Mouse (Mus musculus) limb, embryonic 11.5 days (tissue): ENCODE measurements around the gene Dglucy. TPM values are rescaled to one million over a fixed set of nuclear protein-coding genes. Genes with fewer than 3 reads are reported as not detected.

Experiments
- ATAC-seq: fragments of 200-750 bp; cut with Nextera tagmentation; 2 replicates; pipeline ENCODE4 v1.8.0; 2017; ENCODE audit warnings: low read depth; ENCODE audit not compliant: insufficient number of reproducible peaks, low FRiP score, low TSS enrichment
- DNase-seq: peaks from one replicate; pipeline ENCODE4 v3.0.0-alpha.2; 2015; ENCODE audit warnings: low spot score
- H3K27ac ChIP-seq: fragments of 300-500 bp; sonication (generic); replicated peaks from 2 replicates; pipeline ENCODE4 v1.5.1; 2014; ENCODE audit warnings: low read depth, mild to moderate bottlenecking, low read length
- H3K27me3 ChIP-seq: fragments of 300-500 bp; sonication (generic); 2 replicates; pipeline ENCODE4 v1.6.1; 2014; ENCODE audit warnings: mild to moderate bottlenecking, low read length, mixed read lengths; ENCODE audit not compliant: control insufficient read depth, insufficient read depth
- H3K36me3 ChIP-seq: fragments of 300-500 bp; sonication (generic); 2 replicates; pipeline ENCODE4 v1.6.1; 2014; ENCODE audit warnings: mild to moderate bottlenecking, low read length, moderate library complexity, mixed read lengths; ENCODE audit not compliant: control insufficient read depth, insufficient read depth
- H3K4me1 ChIP-seq: fragments of 300-500 bp; sonication (generic); 2 replicates; pipeline ENCODE4 v1.6.1; 2014; ENCODE audit warnings: low read length, mixed read lengths; ENCODE audit not compliant: control insufficient read depth, insufficient read depth
- H3K4me2 ChIP-seq: fragments of 300-500 bp; sonication (generic); 2 replicates; pipeline ENCODE4 v1.6.1; 2014; ENCODE audit warnings: low read depth, mild to moderate bottlenecking, moderate library complexity; ENCODE audit not compliant: severe bottlenecking
- H3K4me3 ChIP-seq: fragments of 300-500 bp; sonication (generic); 2 replicates; pipeline ENCODE4 v1.5.1; 2014; ENCODE audit warnings: low read depth, low read length
- H3K9ac ChIP-seq: fragments of 300-500 bp; sonication (generic); 2 replicates; pipeline ENCODE4 v1.6.1; 2014; ENCODE audit warnings: mild to moderate bottlenecking, low read length
- H3K9me3 ChIP-seq: fragments of 300-500 bp; sonication (generic); 2 replicates; pipeline ENCODE4 v1.6.1; 2016; ENCODE audit warnings: low read length; ENCODE audit not compliant: control insufficient read depth
- WGBS: fragments of 180-500 bp; shearing (Covaris S2); extraction: QIAGEN DNeasy Blood & Tissue Kit; methylation state at CpG from one replicate; pipeline ENCODE4 v1.1.7; 2014; 5-methylcytosine and 5-hydroxymethylcytosine counted together
- polyA plus RNA-seq: library from polyadenylated mRNA; unstranded; fragments of >200 nt; fragmentation: Nextera tagmentation; extraction: Ambion mirVana; gene quantifications from 2 replicates; pipeline ENCODE4 v1.2.1, GENCODE M21; 2014

The Dglucy gene
- polyA plus RNA-seq, 1 experiment from 2014 or later = 0.36 TPM

DNA sequence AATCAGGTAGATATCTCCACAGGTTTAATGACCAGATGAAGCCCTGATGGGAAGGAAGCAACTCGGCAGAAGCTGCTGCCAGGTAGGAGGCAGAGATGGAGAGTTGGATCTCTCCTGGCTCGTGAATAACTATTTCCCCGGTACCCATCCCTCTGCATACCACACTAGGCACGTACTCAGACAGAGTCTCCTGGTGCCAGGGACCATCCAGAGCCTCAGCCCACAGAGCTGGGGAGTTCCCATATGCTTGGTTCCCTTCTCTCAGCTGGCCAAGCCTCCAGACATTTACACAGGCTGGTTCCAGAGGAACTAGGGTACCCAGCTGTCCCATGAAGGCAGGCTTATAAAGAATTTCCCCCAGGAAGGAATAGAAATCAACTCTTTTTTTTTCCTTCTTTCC is 108.0 kb downstream of the Dglucy start:
- 81% methylated on average over 4 of the region's 4 CpGs for WGBS
- H3K27me3 ChIP-seq = no peaks in the 10 kb centered on the region
- H3K36me3 ChIP-seq = no peaks in the 10 kb centered on the region
- H3K27ac ChIP-seq = no peak overlapping the region
- ATAC-seq = no peak
- DNase-seq = no peak
- no peak overlapping the region for H3K9ac ChIP-seq
- no peak overlapping the region for H3K4me3 ChIP-seq
- no peaks in the 10 kb centered on the region; the same call in 1 of the 2 replicates for H3K4me1 ChIP-seq
- no peak overlapping the region for H3K4me2 ChIP-seq
- H3K9me3 ChIP-seq = no peaks in the 10 kb centered on the region

DNA sequence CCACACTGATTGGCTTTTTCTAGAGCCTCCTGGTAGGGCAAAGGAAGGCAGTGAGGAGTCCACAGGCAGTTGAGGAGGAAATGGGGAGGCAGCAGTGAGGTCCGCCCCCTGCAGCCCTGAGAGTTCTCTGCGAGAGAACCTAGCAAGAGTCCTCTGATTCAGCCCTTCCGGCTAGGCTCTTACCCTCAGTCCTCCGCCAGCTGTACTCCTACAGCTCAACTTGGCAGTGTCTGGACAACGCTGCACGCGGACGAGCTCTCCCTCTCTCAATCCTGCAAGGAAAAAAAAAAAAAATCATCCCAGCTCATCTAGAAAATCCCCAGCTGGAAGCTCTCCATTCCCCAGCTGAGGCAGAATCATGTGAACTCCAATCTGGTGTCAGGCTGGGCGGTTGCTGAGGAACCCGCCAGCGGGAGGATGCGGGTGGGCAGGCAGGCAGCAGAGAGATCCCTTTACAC is 109.0 kb downstream of the Dglucy start:
- Histone ChIP-seq H3K27me3 (no peaks in the 10 kb centered on the region), H3K4me1 (no peaks in the 10 kb centered on the region; the same call in 1 of the 2 replicates), H3K4me3 (no peak overlapping the region), H3K4me2 (no peak overlapping the region), H3K9me3 (no peaks in the 10 kb centered on the region), H3K36me3 (no peaks in the 10 kb centered on the region), H3K9ac (no peak overlapping the region), H3K27ac (no peak overlapping the region)
- DNase-seq (no peak), ATAC-seq (no peak)
- 57% methylated on average over 12 of the region's 12 CpGs for WGBS

DNA sequence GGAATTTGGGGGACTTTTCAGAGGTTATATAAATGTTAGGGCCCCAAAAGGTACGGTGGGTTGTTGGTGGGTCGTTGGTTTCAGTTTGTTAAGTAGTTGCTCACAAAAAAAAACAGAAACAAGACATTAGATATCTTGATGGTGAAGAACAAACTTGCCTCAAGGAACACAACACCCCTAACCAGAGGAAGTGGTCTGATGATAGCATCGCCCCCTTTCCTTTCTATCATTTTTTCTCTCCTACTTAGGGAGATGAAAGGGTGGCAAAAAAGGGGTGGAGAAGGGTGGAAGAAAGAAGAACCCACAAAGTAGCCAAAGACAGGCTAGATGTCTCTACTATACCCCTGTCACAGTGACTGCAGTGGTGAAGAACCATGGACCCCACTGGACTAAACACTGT is 111.7 kb downstream of the Dglucy start:
- Histone ChIP-seq H3K27ac (no peak overlapping the region), H3K4me3 (no peak overlapping the region), H3K9me3 (no peaks in the 10 kb centered on the region), H3K9ac (no peak overlapping the region), H3K4me1 (no peaks in the 10 kb centered on the region), H3K36me3 (no peaks in the 10 kb centered on the region), H3K27me3 (no peaks in the 10 kb centered on the region), H3K4me2 (no peak overlapping the region)
- 87% methylated on average over 3 of the region's 3 CpGs for WGBS
- DNase-seq = no peak
- ATAC-seq = no peak

DNA sequence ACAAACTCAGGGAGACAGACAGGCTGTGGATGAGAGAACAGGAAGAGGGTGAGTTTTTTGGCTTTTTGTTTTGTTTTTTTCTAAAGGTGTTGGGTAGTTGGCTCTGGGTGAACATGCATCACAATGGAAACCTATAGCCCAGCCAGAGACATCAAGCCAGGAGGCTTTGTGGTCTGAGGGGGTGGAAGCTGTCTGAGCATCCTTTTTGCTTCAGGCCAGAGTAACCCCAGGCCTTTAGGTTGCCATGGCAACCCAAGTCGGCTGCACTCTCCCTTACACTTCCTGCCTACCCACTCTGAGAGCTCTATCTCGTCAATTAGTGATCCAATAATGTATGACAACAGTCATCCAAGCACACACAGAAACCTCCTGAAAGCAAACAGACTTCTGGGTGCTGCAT is 116.6 kb downstream of the Dglucy start:
- Histone ChIP-seq H3K27me3 (peaks cover 40% of the 10 kb centered on the region), H3K4me2 (no peak overlapping the region)
- 9% methylated on average over 2 of the region's 2 CpGs for WGBS

DNA sequence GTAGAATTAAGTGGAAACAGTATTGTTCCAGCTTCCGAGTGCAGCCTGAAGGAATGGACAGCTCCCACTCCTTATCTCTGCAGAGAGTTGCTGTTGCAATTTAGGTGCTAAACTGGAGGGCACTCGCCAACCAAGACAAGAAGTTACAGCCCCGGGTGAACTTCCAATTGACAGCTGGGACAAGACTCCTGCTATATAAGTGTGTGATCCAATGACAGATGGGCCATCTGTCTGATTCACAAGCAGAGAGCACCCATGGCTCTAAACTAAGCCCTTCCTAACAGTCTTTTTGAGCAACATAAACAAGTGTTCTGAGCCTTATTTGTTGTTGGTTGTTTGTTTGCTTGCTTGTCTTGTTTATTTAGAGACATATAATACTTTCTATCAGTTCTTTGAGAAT is 117.8 kb downstream of the Dglucy start:
- Histone ChIP-seq H3K9me3 (no peaks in the 10 kb centered on the region), H3K9ac (no peak overlapping the region), H3K4me2 (no peak overlapping the region), H3K36me3 (no peaks in the 10 kb centered on the region), H3K4me3 (no peak overlapping the region), H3K4me1 (peaks cover 12% of the 10 kb centered on the region), H3K27ac (no peak overlapping the region), H3K27me3 (peaks cover 41% of the 10 kb centered on the region)
- WGBS = 24% methylated on average over 3 of the region's 3 CpGs
- DNase-seq = no peak
- ATAC-seq = no peak

More for the DNA sequence above, 116.6 kb downstream of the Dglucy start:
- no peak for DNase-seq
- peaks cover 12% of the 10 kb centered on the region for H3K4me1 ChIP-seq
- H3K4me3 ChIP-seq = no peak overlapping the region
- H3K36me3 ChIP-seq = no peaks in the 10 kb centered on the region
- no peak overlapping the region for H3K27ac ChIP-seq
- no peak overlapping the region for H3K9ac ChIP-seq
- H3K9me3 ChIP-seq = no peaks in the 10 kb centered on the region
- ATAC-seq = no peak

DNA sequence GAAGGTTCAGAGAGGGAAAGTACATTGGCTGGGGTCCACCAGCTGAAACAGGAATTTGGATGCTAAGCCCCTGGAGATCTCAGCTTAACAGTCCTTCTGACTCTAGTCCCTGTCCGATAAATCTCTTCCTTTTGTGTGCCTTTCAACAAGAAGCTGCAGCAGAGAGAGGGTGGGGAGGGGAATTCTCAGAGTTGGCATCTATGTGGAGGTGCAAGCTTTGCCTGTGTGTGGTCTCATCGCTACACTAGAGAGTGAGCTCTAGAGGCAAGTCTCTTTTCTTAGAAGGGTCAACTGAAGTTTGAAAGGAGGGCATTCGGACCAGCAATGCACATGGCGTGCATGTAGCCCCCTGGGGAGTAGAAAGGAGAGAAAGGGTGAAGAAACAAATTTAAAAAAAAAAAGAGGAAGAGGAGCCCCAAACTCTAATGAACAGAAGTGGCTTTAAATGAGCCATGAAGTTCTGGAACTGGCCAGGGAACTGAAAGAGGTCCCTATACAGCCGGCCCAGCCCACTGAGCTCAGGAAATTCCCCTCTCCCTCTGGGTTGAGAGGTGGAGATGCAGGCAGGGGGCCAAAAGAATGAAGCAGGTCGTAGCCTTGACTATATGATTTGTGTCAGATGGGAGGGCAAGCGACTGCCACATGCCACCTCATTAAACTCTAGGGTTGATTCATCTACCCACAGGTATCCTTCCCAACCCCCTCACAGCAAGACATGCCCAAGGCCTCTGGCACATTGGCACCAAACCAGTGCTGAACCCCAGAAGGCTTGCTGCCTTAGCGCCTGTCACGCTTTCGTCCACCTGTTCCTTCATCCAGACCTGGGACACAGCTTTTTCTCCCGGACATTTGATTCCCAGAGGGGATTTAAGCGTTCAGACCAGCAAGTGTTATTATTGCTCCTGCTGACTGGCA is 119.1 kb downstream of the Dglucy start:
- 33% methylated on average over 12 of the region's 12 CpGs for WGBS
- Histone ChIP-seq H3K4me3 (no peak overlapping the region), H3K27me3 (peaks cover 44% of the 10 kb centered on the region), H3K4me2 (no peak overlapping the region), H3K9me3 (no peaks in the 10 kb centered on the region), H3K36me3 (no peaks in the 10 kb centered on the region), H3K9ac (no peak overlapping the region), H3K27ac (no peak overlapping the region), H3K4me1 (peaks cover 12% of the 10 kb centered on the region)
- ATAC-seq (no peak), DNase-seq (no peak)

DNA sequence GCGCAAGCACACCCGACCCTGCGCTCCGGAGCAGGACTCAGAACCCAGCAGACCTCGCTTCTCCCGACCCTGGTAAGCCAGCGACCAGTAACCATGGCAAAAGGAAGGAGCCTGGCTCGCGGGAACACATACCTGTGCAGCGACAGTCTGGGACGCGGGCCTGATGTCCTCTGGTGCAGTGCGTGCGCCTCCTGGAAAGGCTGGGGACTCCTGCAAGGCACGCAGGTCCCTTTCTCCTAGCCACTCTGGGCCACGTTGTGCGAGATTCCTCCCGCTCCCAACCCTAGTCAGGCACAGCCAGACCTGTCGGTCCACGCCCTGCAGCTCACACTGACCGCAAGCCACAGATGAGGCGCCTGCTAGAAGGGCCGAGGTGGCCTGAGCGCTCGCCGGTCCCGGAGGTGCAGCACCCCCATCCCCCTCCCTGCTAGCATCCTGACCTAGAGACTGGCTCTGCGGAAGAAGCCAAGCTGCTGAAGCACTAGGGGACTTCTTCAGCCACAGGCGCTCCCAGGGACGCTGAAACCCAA is 120.3 kb downstream of the Dglucy start:
- DNase-seq (peak; percentile 50), ATAC-seq (0 out of 2 replicates have a peak, but pooled peaks have one; percentile 19)
- H3K4me1 ChIP-seq = peaks cover 12% of the 10 kb centered on the region
- H3K27me3 ChIP-seq = peaks cover 44% of the 10 kb centered on the region
- no peaks in the 10 kb centered on the region; the same call in 1 of the 2 replicates for H3K36me3 ChIP-seq
- peak overlapping the region; percentile 56 for H3K4me2 ChIP-seq
- no peak overlapping the region for H3K9ac ChIP-seq
- no peak overlapping the region for H3K27ac ChIP-seq
- WGBS = under 1% methylated on average over 30 of the region's 30 CpGs
- peak overlapping the region; percentile 27 for H3K4me3 ChIP-seq
- no peaks in the 10 kb centered on the region for H3K9me3 ChIP-seq

DNA sequence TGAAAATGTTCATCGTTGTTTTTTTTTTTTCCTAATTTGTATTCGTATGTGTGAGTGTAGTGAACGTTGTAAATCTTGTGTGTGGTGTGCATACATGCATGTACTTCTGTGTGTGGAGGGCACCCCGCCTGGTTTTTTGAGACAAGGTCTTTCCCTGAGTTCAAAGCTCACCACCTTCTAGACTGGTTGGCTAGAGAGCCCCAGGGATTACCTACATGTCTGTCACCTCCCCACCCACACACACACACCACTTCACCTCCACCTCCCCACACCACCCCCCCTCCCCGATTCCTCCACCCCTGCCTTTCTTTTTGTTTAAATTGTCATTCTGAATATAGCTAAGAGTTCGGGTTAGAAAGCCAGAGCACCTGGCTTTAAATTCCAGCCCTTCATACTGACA is 122.0 kb downstream of the Dglucy start:
- ATAC-seq (no peak), DNase-seq (no peak)
- H3K4me2 ChIP-seq = no peak overlapping the region
- H3K4me3 ChIP-seq = no peak overlapping the region
- no peaks in the 10 kb centered on the region for H3K9me3 ChIP-seq
- no peak overlapping the region for H3K9ac ChIP-seq
- no peaks in the 10 kb centered on the region; the same call in 1 of the 2 replicates for H3K36me3 ChIP-seq
- no peak overlapping the region for H3K27ac ChIP-seq
- 77% methylated on average over 6 of the region's 6 CpGs for WGBS
- peaks cover 44% of the 10 kb centered on the region for H3K27me3 ChIP-seq
- peaks cover 12% of the 10 kb centered on the region for H3K4me1 ChIP-seq
